Mouse (Mus musculus): ENCODE measurements around the gene Pcbp3. TPM values are rescaled to one million over a fixed set of nuclear protein-coding genes. Genes with fewer than 3 reads are reported as not detected.

Pcbp3 gene
- total and polyA plus RNA-seq, 3 experiments: not detected

DNA sequence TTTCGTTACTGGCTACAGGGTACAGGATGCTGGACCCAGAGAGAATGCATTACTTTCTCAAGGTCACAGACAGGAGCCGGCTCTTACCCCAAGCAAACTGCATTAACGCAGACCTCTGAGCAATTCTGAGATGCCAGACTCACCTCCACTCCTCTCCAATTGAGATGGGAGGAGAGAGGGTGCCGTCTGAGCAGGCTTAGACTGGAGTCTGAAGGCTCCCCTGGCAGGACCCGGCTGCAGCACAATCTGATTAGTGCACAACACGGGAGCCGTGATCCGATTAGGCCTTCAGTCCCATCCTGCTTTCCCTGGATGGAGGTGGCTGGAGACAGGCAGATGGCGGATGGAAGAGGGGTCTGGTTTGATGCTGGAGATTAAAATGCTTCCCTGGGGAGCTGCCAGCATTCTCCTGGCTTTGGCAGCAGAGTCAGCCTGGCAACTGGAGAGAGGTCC is 46.4 kb upstream of the Pcbp3 start:
- H3K9me3 ChIP-seq (replicated peaks; ENCODE audit: low read length): peaks cover 3% of the 10 kb centered on the region
- TF ChIP-seq ZNF384 (IDR thresholded peaks at IDR 0.05; ENCODE audit: low read depth, low read length) (no peak), JUND (conservative IDR thresholded peaks at IDR 0.05; ENCODE audit: low read depth, low read length) (no peak), HCFC1 (IDR thresholded peaks at IDR 0.05; ENCODE audit: low read depth, low read length) (no peak), BHLHE40 (IDR thresholded peaks at IDR 0.05; ENCODE audit: low read depth, low read length) (no peak), UBTF (IDR thresholded peaks at IDR 0.05; ENCODE audit: low read depth, low read length) (no peak), CHD2 (IDR thresholded peaks at IDR 0.05; ENCODE audit: low read length) (no peak), GABPA (IDR thresholded peaks at IDR 0.05; ENCODE audit: insufficient replicate concordance, low read depth, low read length) (no peak), POLR2AphosphoS2 (IDR thresholded peaks at IDR 0.05; ENCODE audit: low read depth, low read length) (no peak), SMC3 (IDR thresholded peaks at IDR 0.05; ENCODE audit: low read depth, low read length) (no peak), CTCF (conservative IDR thresholded peaks at IDR 0.05 in 1 of 2, IDR thresholded peaks at IDR 0.05 in 1 of 2; ENCODE audit: low read depth in 2 of 2, low read length in 2 of 2) (no peak), POLR2A (IDR thresholded peaks at IDR 0.05; ENCODE audit: low read depth, low read length) (no peak), RCOR1 (conservative IDR thresholded peaks at IDR 0.05; ENCODE audit: low read depth, low read length) (no peak), MAZ (IDR thresholded peaks at IDR 0.05; ENCODE audit: low read depth, low read length) (no peak), ZKSCAN1 (IDR thresholded peaks at IDR 0.05; ENCODE audit: borderline replicate concordance, low read depth, low read length) (no peak), IRF4 (IDR thresholded peaks at IDR 0.05; ENCODE audit: low read depth, low read length) (no peak), EP300 (IDR thresholded peaks at IDR 0.05; ENCODE audit: low read length) (no peak), ZMIZ1 (IDR thresholded peaks at IDR 0.05; ENCODE audit: low read depth, low read length) (no peak), SIN3A (IDR thresholded peaks at IDR 0.05; ENCODE audit: low read length) (no peak), MAX (IDR thresholded peaks at IDR 0.05; ENCODE audit: low read length) (no peak), E2F4 (IDR thresholded peaks at IDR 0.05; ENCODE audit: insufficient replicate concordance, low read depth, low read length) (no peak)
- no peaks in the 10 kb centered on the region for H3K79me2 ChIP-seq (replicated peaks; ENCODE audit: control insufficient read depth, extremely low read depth, insufficient read depth, poor library complexity, severe bottlenecking)
- H3K27me3 ChIP-seq (replicated peaks): peaks cover 67% of the 10 kb centered on the region
- no peak overlapping the region for H3K4me2 ChIP-seq (ENCODE audit: insufficient read depth, low read depth, poor library complexity, severe bottlenecking)
- dilution Hi-C loops (cut with MboI; ENCODE audit: extremely low pct_ligation_motif_present, extremely low pct_unique_long_range_greater_than_20kb, low sequenced_read_pairs) (no loop called here), in situ Hi-C loops (cut with MboI; ENCODE audit: low pct_ligation_motif_present, low pct_unique_long_range_greater_than_20kb, low sequenced_read_pairs) (loop anchor here (25.0 kb wide), 1 partner anchor 171 kb away; no protein-coding TSS in a partner anchor)
- H3K27ac ChIP-seq (ENCODE audit: insufficient read depth, low read depth): no peak overlapping the region
- no peak overlapping the region for H3K4me3 ChIP-seq (replicated peaks in 1 of 3; ENCODE audit: low read depth in 2 of 3, low read length in 2 of 3, poor library complexity in 1 of 3)
- no peaks in the 10 kb centered on the region for H3K36me3 ChIP-seq (replicated peaks in 1 of 2; ENCODE audit: control insufficient read depth in 1 of 2, insufficient read depth in 1 of 2, low read length in 1 of 2)
- no peaks in the 10 kb centered on the region for H3K4me1 ChIP-seq (ENCODE audit: control insufficient read depth in 1 of 2, insufficient read depth in 2 of 2)
- DNase-seq (ENCODE audit: extremely low read depth): no peak
- no peak overlapping the region for H3K9ac ChIP-seq (ENCODE audit: insufficient read depth, low read depth)

DNA sequence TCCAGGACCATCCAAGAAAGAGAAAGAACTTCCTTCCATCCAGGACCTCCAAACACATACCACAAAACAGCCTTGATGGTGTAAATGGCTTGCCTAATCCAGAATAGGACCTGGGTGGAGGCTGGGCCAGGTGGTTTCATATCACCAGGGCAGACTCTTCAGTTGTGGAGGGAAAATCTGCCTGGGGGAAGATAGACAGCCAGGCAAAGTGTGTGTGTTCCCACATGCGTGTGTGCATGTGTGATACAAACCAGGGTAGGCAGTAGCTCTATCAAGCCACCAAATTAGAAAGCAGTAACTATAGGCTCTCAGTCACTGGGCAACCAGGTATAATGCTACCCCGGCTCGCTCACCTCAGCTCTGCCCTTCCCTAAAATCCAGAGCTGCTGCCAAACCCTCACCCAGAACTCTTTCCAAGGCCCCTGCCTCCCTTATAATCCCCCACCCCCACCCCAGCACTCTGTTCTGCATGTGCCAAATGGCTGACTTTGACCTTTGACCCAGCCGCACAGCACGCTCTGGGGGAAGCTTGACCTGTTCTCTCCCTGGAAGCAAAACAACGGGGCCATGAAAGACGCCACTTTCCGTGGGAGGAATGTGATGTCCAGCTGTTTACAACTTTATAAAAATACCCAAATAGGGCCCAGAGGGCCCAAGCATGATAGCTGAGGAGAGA is 45.9 kb upstream of the Pcbp3 start:
- Histone ChIP-seq H3K4me1 (ENCODE audit: control insufficient read depth in 1 of 2, insufficient read depth in 2 of 2) (no peaks in the 10 kb centered on the region), H3K36me3 (replicated peaks in 1 of 2; ENCODE audit: control insufficient read depth in 1 of 2, insufficient read depth in 1 of 2, low read length in 1 of 2) (no peaks in the 10 kb centered on the region), H3K9ac (ENCODE audit: insufficient read depth, low read depth) (no peak overlapping the region), H3K79me2 (replicated peaks; ENCODE audit: control insufficient read depth, extremely low read depth, insufficient read depth, poor library complexity, severe bottlenecking) (no peaks in the 10 kb centered on the region), H3K4me2 (ENCODE audit: insufficient read depth, low read depth, poor library complexity, severe bottlenecking) (no peak overlapping the region), H3K27ac (ENCODE audit: insufficient read depth, low read depth) (no peak overlapping the region), H3K9me3 (replicated peaks; ENCODE audit: low read length) (peaks cover 3% of the 10 kb centered on the region), H3K4me3 (replicated peaks in 1 of 3; ENCODE audit: low read depth in 2 of 3, low read length in 2 of 3, poor library complexity in 1 of 3) (no peak overlapping the region), H3K27me3 (replicated peaks) (peaks cover 69% of the 10 kb centered on the region)
- TF ChIP-seq ZKSCAN1 (IDR thresholded peaks at IDR 0.05; ENCODE audit: borderline replicate concordance, low read depth, low read length) (no peak), KAT2A (IDR thresholded peaks at IDR 0.05; ENCODE audit: insufficient replicate concordance, low read length) (no peak), TCF12 (IDR thresholded peaks at IDR 0.05; ENCODE audit: low read depth, low read length) (no peak), BHLHE40 (IDR thresholded peaks at IDR 0.05; ENCODE audit: low read depth, low read length) (no peak), IRF4 (IDR thresholded peaks at IDR 0.05; ENCODE audit: low read depth, low read length) (no peak), MEF2A (IDR thresholded peaks at IDR 0.05; ENCODE audit: borderline replicate concordance, low read depth, low read length) (no peak), RCOR1 (conservative IDR thresholded peaks at IDR 0.05; ENCODE audit: low read depth, low read length) (no peak), NRF1 (IDR thresholded peaks at IDR 0.05; ENCODE audit: low read depth, low read length) (no peak), RAD21 (IDR thresholded peaks at IDR 0.05; ENCODE audit: low read depth, low read length) (no peak), EP300 (IDR thresholded peaks at IDR 0.05; ENCODE audit: low read length) (no peak), ELF1 (IDR thresholded peaks at IDR 0.05; ENCODE audit: low read depth, low read length) (no peak), E2F4 (IDR thresholded peaks at IDR 0.05; ENCODE audit: insufficient replicate concordance, low read depth, low read length) (no peak), JUN (IDR thresholded peaks at IDR 0.05; ENCODE audit: insufficient read depth, low read depth, low read length) (no peak), MYC (IDR thresholded peaks at IDR 0.05; ENCODE audit: low read depth, low read length) (no peak), UBTF (IDR thresholded peaks at IDR 0.05; ENCODE audit: low read depth, low read length) (no peak)
- in situ Hi-C loops (cut with MboI; ENCODE audit: low pct_ligation_motif_present, low pct_unique_long_range_greater_than_20kb, low sequenced_read_pairs): loop anchor here (25.0 kb wide), 1 partner anchor 170 kb away; no protein-coding TSS in a partner anchor
- no peak for DNase-seq (ENCODE audit: extremely low read depth)
- dilution Hi-C loops (cut with MboI; ENCODE audit: extremely low pct_ligation_motif_present, extremely low pct_unique_long_range_greater_than_20kb, low sequenced_read_pairs): no loop called here

Data from CH12.LX (cell line).